28 mouse cellular contexts compared by ENCODE assay signal in genomic region chr6:51921831-51922230, GRCm38 (mm10).
DNase-seq lines count a peak whose midpoint lies in the region; ATAC-seq and TF ChIP-seq lines count a peak whose summit lies in the region.
"Had no signal": no experiment of that assay in that cellular context is flagged by ENCODE, and none has a peak within 500 bp of the region (broad histone marks: within the 10 kb centered on the region; RNA-seq: fewer than 3 reads in every experiment).

No protein-coding gene starts in this region.

- no peak overlapping the region for H3K4me3 ChIP-seq in lung, embryonic 14.5 days (ENCODE audit: low read depth, low read length)
- H3K4me3 ChIP-seq: embryonic facial prominence, embryonic 12.5 days; embryonic facial prominence, embryonic 15.5 days; heart, embryonic 12.5 days; heart, embryonic 15.5 days; hindbrain, embryonic 10.5 days; hindbrain, embryonic 13.5 days; intestine, embryonic 15.5 days had no signal

- H3K9me3 ChIP-seq in lung, embryonic 14.5 days (ENCODE audit: low read depth, low read length) = no peaks in the 10 kb centered on the region
- H3K9me3 ChIP-seq: embryonic facial prominence, embryonic 12.5 days; embryonic facial prominence, embryonic 15.5 days; G1E; heart, embryonic 12.5 days; heart, embryonic 15.5 days; hindbrain, embryonic 10.5 days; hindbrain, embryonic 13.5 days; intestine, embryonic 15.5 days had no signal

- DNase-seq in adrenal gland, adult 2 months = peak; percentile 19
- no peak for DNase-seq in adrenal gland, adult 18-20 months (ENCODE audit: low spot score in 2 of 2)
- DNase-seq in cerebellum, postnatal 10 days = peak; percentile 33 to 40
- no peak for DNase-seq in cerebellum, adult 11-12 months
- DNase-seq in lung, embryonic 14.5 days = peak; percentile 73
- DNase-seq in lung, adult 18-20 months = no peak
- peak; percentile 16 for DNase-seq in adipocyte (ENCODE audit: low spot score)
- DNase-seq in gastrocnemius, adult 18-20 months (ENCODE audit: low spot score) = no peak
- DNase-seq: B cell, adult 2 months; cerebellum, adult 18-20 months; cerebellum, adult 9-10 months; cerebellum, postnatal 25 days; forebrain, postnatal 0 days; gastrocnemius, postnatal 25 days; heart, adult 18-20 months; heart, postnatal 10 days; heart, postnatal 36 days had no signal

- no peak overlapping the region for H3K9ac ChIP-seq in lung, embryonic 14.5 days
- H3K9ac ChIP-seq: embryonic facial prominence, embryonic 12.5 days; embryonic facial prominence, embryonic 15.5 days; forebrain, postnatal 0 days; heart, embryonic 12.5 days; heart, embryonic 15.5 days; hindbrain, embryonic 13.5 days; intestine, embryonic 15.5 days had no signal

- H3K36me3 ChIP-seq in lung, embryonic 14.5 days (ENCODE audit: insufficient read depth) = no peaks in the 10 kb centered on the region
- H3K36me3 ChIP-seq: embryonic facial prominence, embryonic 12.5 days; embryonic facial prominence, embryonic 15.5 days; heart, embryonic 12.5 days; heart, embryonic 15.5 days; hindbrain, embryonic 10.5 days; hindbrain, embryonic 13.5 days; intestine, embryonic 15.5 days had no signal

- H3K4me1 ChIP-seq in lung, embryonic 14.5 days (ENCODE audit: insufficient read depth) = no peaks in the 10 kb centered on the region
- H3K4me1 ChIP-seq: embryonic facial prominence, embryonic 12.5 days; embryonic facial prominence, embryonic 15.5 days; heart, embryonic 12.5 days; heart, embryonic 15.5 days; hindbrain, embryonic 10.5 days; hindbrain, embryonic 13.5 days; intestine, embryonic 15.5 days had no signal

- 42% methylated on average over 4 of the region's 4 CpGs for whole genome bisulfite sequencing in lung, embryonic 14.5 days

- H3K27me3 ChIP-seq in lung, embryonic 14.5 days (ENCODE audit: insufficient read depth, low read length) = no peaks in the 10 kb centered on the region
- H3K27me3 ChIP-seq: CH12.LX; embryonic facial prominence, embryonic 12.5 days; embryonic facial prominence, embryonic 15.5 days; heart, embryonic 12.5 days; heart, embryonic 15.5 days; hindbrain, embryonic 13.5 days; intestine, embryonic 15.5 days had no signal

- TF ChIP-seq CTCF in lung, embryonic 14.5 days (IDR thresholded peaks at IDR 0.05; ENCODE audit: low read depth) = no peak

- H3K4me2 ChIP-seq in lung, embryonic 14.5 days = no peak overlapping the region
- H3K4me2 ChIP-seq: embryonic facial prominence, embryonic 12.5 days; embryonic facial prominence, embryonic 15.5 days; heart, embryonic 12.5 days; heart, embryonic 15.5 days; hindbrain, embryonic 13.5 days; intestine, embryonic 15.5 days had no signal

- ATAC-seq in lung, embryonic 14.5 days (ENCODE audit: insufficient read depth) = no peak
- ATAC-seq: forebrain, embryonic 14.5 days; forebrain, postnatal 0 days; hindbrain, embryonic 16.5 days; intestine, embryonic 15.5 days had no signal

- H3K27ac ChIP-seq in lung, embryonic 14.5 days (ENCODE audit: low read depth) = no peak overlapping the region
- H3K27ac ChIP-seq: embryonic facial prominence, embryonic 12.5 days; embryonic facial prominence, embryonic 15.5 days; heart, embryonic 15.5 days; hindbrain, embryonic 10.5 days; hindbrain, embryonic 13.5 days; intestine, embryonic 15.5 days had no signal

Comparison
In these comparisons a context has a peak if more than half of its experiments do, and no peak if none do; other contexts are left out.
1. DNase-seq: peak in adrenal gland, adult 2 months (single experiment), cerebellum, postnatal 10 days (2 of 2), lung, embryonic 14.5 days (single experiment) and adipocyte (single experiment); none in adrenal gland, adult 18-20 months (0 of 2), cerebellum, adult 11-12 months (single experiment), lung, adult 18-20 months (0 of 2) and gastrocnemius, adult 18-20 months (single experiment).